Mouse (Mus musculus) T-helper 1 cell (primary cell): ENCODE measurements around the gene Pfpl.

ENCODE experiments used
- in situ Hi-C: fragments of 300-600 bp; cut with MboI, MseI; formaldehyde crosslinking; loops from one replicate; pipeline ENCODE4 v1.15.1; 2025; ENCODE audit warnings: high pct_unique_total_duplicates

The Pfpl gene

DNA sequence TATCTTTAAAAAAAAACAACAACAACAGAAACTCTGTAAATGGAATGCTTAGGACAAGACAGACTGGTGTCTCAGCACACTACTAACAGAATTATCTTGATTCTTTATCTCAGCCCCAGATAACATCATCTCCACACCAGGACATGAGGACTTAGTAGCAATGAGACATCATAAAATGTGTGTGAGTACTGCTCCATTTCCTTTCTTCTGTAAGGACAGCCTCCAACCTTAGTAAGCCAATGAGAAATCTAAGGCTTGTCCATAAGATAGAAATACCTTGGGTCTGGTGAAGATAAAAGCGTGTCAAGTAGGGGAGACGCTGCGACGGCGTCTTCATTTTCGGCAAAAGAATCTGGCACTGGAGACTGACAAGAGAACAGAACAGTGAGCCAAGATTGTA lies at the start of gene Pfpl:
Gene Pfpl, plus strand, starts transcription at position 301 of the 400 bp plus-strand sequence.
- in situ Hi-C loops: no loop called here

DNA sequence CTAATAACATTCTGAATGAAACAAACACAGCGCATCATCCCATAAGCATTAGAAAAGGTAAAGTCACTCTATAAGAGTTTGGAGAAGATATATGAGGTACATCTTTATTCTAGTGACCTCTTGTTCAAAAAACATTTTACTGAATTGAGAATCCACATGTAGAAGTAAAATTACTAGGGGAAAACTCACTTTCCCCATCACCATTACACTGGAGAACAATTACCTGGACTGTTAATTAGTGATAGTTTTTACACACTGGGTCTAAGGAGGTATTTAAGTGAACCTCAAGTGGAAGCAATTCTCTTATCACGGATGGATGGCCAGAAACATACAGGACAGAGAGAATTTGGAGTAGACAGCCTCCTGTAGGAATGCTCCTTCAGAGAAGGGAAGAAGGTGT lies 40.7 kb upstream of the Pfpl start, which contains the start of gene Olfr1440:
Gene Olfr1440, plus strand, starts transcription at position 301 of the 400 bp plus-strand sequence.
- in situ Hi-C loops: no loop called here

DNA sequence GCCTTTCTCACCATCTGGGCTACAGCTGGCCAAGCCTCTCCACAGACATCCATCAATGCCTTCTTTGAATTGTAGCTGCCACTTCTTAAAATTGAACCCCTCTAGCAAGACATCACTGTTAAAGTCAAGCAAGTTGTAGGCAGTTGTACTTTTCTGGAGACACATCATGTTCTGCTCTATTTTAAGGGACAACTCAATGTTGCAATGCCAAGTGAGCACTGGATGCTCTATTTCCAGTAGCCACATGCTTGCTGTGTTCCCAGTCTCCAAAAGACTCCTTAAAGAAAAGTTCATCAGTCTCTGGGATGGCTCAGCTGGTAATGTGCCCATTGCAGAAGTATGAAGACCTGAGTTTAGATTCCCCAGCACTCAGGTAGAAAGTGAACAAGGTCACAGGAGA lies 14.0 kb upstream of the Pfpl start:
- in situ Hi-C loops: loop anchor here (10.0 to 25.0 kb wide), 2 partner anchors 279 to 576 kb away; partner anchors contain the start of gene Olfr1417

GRCm38 (mm10) chr19:12417361-12417760 lies 10.3 kb upstream of the Pfpl start, which contains the start of gene Olfr1441:
Olfr1441 (plus strand) TSS chr19:12417433.
- in situ Hi-C loops: loop anchor here (10.0 to 25.0 kb wide), 2 partner anchors 283 to 580 kb away; partner anchors contain the start of gene Olfr1417

GRCm38 (mm10) chr19:12418312-12418711 lies 9.4 kb upstream of the Pfpl start:
- in situ Hi-C loops: loop anchor here (10.0 to 25.0 kb wide), 2 partner anchors 284 to 581 kb away; partner anchors contain the start of gene Olfr1417

GRCm38 (mm10) chr19:12420555-12420954 lies 7.2 kb upstream of the Pfpl start:
- in situ Hi-C loops: loop anchor here (25.0 kb wide), 1 partner anchor 583 kb away; the partner anchor contains the start of gene Olfr1417

DNA sequence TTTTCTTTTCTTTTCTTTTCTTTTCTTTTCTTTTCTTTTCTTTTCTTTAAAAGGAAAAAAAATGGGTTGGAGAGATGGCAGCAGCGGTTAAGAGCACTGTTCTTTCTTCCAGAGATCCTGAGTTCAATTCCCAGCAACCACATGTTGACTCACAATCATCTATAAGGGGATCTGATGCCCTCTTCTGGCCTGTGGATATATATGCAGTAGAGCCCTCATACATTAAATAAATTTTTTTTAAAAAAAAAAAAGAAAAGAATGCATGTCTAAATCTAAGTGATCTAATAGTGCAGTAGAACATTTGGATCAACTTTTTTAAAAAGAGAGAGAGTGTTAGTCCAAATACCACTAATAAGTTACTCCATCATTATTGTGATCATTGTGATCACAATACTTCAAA lies 6.0 kb upstream of the Pfpl start:
- in situ Hi-C loops: loop anchor here (25.0 kb wide), 1 partner anchor 584 kb away; the partner anchor contains the start of gene Olfr1417

GRCm38 (mm10) chr19:12427101-12427500 lies 604 bp upstream of the Pfpl start:
- in situ Hi-C loops: no loop called here

- in situ Hi-C loops: no loop called here
Measured at GRCm38 (mm10) chr19:12433033-12433432, 5.3 kb downstream of the Pfpl start.

DNA sequence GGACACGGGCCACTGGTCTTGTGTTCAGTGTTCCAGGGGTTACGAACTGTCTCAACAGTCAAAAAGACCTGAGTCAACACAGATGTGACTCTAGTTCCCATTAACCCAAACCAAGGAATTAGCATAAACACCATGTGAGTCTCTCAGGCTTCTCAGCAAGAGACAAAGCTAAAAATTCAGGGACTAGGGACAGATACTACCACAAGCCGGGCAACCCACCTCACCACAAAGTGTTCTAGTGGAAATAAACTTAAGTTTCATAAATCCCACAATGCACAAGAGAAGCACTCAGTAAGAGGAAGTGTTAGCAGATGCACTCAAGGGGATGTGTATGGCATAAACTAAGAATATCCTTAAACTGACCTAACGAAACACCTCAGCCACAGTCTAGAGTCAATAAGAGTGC lies 7.3 kb downstream of the Pfpl start:
- in situ Hi-C loops: no loop called here

DNA sequence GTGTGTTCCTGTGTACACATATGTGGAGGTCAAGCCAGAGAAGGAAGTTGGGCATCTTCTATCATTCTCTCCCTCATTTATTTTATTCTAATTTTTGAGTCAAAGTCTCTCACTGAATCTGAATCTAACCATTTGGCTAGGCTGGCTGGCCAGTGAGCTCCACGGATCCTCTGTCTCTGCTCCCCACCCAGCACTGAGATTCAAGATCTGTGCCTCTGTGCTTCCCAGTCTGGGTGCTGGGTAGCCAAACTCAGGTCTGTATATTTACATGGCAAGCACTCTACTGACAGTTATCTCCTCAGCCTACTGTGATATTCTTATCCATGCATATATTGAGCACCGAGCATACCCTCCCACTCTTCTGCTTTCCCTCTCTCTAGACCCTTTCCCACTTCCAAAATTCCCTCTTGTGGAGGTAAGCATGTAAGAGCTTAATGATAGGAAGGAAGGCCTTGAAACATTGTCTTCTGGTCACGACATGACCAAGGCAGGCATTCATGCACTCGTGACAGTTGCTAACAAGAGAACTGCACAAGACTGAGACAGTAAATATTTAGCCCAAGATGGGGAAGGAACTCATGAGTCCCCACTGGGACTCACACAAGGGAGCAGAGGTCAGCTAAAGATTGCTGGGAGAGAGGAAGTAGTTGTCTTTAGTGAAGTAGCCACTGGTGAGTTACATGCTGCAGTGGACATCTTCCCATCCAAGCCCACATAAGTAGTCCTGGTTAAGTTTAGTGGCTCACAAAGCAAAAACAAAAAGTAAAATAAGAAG lies 8.2 kb downstream of the Pfpl start:
- in situ Hi-C loops: no loop called here

DNA sequence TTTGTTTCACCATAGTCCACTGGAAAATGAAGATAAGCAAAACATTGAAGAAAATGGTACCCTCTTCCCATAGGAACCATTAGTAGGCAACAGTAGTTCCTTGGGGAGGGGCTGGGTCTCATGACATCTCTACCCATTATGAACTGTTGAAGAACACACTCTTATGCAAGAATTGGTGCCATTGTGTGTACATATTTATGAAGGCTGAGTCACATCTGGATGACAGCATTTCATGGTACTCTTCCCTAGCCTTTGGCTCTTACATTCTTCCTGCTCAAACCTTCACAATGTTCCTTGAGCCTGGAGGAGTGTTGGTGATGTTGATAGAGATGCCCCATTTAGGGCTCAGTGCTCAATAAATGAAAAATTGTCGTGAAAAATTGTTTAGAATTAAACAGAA lies 11.9 kb downstream of the Pfpl start:
- in situ Hi-C loops: no loop called here

GRCm38 (mm10) chr19:12440103-12440725 lies 12.5 kb downstream of the Pfpl start:
- in situ Hi-C loops: no loop called here

DNA sequence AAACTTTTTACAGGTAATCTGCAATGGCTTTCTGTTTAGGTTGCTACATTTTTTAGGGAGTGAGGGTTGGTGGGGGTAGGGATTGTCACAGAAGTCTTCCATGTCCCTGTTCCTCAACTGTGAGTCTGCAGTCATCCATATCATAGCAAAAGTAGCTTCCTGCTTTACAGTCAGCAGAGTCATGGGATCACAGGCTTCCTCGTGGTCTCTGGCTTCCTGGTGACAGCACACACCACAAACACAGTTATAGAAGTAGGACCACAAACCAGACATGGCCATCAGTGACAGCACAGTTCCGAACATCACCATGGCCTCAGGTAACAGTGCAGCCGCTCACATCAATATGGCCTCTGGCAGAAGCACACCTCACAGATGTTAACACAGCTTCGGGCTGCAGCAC lies 14.9 kb downstream of the Pfpl start:
- in situ Hi-C loops: no loop called here

GRCm38 (mm10) chr19:12445014-12445413 lies 17.3 kb downstream of the Pfpl start:
- in situ Hi-C loops: no loop called here

- in situ Hi-C loops: no loop called here
Measured at GRCm38 (mm10) chr19:12457401-12458066, 29.8 kb downstream of the Pfpl start.

GRCm38 (mm10) chr19:12459516-12459915 lies 31.8 kb downstream of the Pfpl start:
- in situ Hi-C loops: no loop called here

DNA sequence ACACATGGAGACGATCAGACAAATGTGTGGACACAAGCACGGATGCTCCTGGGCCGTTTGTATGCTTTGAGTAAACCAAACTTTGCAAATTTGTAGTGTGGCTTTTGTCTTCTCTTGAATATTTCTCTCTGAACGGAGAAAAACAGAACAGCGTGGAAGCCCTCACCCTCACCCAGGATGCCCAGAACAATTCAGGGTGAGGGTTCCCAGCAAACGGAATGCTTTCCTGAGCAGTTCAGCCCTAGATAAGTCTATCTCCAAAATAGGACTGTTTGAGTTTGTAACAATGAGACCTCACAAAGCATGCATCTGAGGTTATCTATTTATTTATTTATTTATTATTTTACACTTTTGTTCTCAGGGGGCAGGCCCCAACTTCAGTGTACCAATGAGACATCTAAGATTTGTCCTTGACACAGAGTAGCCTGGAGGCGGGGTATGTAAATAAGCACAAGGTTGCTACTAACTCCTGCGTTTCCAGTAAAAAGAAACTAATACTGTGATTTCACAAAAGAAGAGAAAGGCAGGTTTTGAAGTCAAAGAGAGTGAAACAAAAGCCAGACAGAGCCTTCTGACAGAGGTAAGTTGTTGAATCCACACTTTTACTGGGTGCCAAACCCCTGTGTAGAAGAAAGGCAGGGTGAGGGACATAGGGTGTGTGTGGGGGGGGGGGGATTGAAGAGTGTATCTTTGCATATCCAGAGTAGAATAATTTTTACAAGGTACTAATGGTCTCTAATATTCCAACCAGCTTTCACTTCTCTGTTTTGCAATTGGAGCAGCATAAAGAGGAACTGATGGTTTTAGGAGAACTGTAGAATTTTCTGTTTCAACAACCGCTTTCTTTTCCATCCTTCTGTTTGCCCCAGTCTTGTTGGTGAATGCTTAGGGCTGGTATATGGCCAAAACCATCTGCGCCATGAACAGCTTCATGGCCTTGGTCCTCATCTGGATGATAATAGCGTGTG lies 32.9 kb downstream of the Pfpl start, which contains the start of gene Mpeg1:
Gene Mpeg1, plus strand, starts transcription at position 498 of the 968 bp plus-strand sequence.
- in situ Hi-C loops: no loop called here

DNA sequence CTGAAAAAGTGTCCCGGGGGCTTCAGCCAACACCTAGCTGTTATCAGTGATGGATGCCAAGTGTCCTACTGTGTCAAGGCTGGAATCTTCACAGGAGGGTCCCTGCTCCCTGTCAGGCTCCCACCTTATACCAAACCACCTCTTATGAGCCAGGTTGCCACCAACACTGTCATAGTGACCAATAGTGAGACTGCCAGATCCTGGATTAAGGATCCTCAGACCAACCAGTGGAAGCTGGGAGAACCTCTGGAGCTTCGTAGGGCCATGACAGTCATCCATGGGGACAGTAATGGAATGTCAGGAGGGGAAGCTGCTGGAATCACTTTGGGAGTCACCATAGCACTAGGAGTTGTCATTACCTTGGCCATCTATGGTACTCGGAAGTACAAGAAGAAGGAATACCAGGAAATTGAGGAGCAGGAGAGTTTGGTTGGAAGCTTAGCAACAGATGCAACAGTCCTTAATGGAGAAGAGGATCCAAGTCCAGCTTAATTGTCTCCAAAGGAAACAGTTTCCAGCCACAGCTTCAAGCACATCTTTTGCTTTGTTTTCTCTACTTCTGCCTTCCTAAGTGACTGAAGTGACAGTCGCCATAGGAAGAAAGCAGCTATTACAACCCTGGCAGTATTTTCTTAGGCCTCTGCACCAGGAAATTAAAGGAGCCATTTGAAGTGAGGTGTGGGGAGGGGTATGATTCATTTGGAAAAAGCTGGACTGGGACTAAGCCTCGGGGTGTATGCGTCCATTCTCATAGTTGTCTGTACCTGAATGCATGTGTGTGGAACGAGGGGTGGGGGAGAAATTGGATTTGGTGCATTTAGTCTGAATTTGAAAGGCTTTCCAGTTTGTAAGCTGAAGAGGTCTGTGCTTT lies 35.4 kb downstream of the Pfpl start:
- in situ Hi-C loops: no loop called here

- in situ Hi-C loops: no loop called here
Measured at GRCm38 (mm10) chr19:12463722-12464035, 36.0 kb downstream of the Pfpl start.
